In the genomic region with DNA sequence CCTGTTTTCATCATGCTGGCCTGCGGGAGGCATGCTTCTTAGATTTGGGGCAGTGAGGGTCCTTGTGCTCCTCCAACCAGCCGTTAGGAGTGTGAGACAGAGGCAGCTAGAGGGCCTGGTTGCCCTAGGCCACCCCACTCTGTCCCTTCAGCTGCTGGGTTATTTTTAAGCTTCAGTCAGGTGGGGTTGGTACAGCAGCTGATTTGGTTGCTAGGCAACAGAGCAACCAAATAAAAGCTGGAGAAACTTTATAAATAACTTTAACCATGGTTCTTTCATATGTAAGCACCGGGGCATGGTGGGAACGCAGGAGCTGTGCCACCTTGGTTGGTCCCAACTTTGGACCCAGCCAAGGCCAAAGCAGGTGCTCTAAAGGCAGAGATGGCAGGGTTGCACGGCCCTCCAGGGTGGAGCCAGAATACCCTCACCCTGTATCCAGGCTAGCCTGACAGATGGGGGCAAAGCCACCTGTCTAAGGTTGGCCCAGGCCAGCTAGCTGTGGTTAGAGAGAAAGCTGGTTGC, we compare ENCODE assay signal across 9 mouse cellular contexts. TPM values are rescaled to one million over a fixed set of nuclear protein-coding genes. Genes with fewer than 3 reads are reported as not detected.
DNase-seq lines count a peak whose midpoint lies in the region; ATAC-seq and TF ChIP-seq lines count a peak whose summit lies in the region.
"Had no signal": no experiment of that assay in that cellular context is flagged by ENCODE, and none has a peak within 500 bp of the region (broad histone marks: within the 10 kb centered on the region; RNA-seq: fewer than 3 reads in every experiment).

No protein-coding gene starts in this region.

- H3K36me3 ChIP-seq in forebrain, postnatal 0 days (ENCODE audit: insufficient read depth) = peaks cover 94% of the 10 kb centered on the region
- peaks cover 100% of the 10 kb centered on the region for H3K36me3 ChIP-seq in forebrain, embryonic 10.5 days (replicated peaks)

- 47% methylated on average over 5 of the region's 5 CpGs for WGBS in forebrain, postnatal 0 days
- WGBS in forebrain, embryonic 10.5 days = 75% methylated on average over 5 of the region's 5 CpGs
- 15% methylated on average over 5 of the region's 5 CpGs for WGBS in olfactory bulb, adult 2 months

- peak; percentile 12; the same call in 1 of the 2 replicates for TF ChIP-seq CTCF in forebrain, postnatal 0 days (IDR thresholded peaks at IDR 0.05; ENCODE audit: low read depth)
- no peak for TF ChIP-seq CTCF in olfactory bulb, adult 2 months (IDR thresholded peaks at IDR 0.05; ENCODE audit: insufficient read depth, low read depth, low read length)

- DNase-seq in forebrain, postnatal 0 days = peak; percentile 43
- no peak for DNase-seq in forebrain, embryonic 10.5 days (ENCODE audit: extremely low spot score, low spot score)
- peak; percentile 71 for DNase-seq in lung, postnatal 25 days (ENCODE audit: low spot score)
- no peak for DNase-seq in lung, postnatal 10 days
- DNase-seq in heart, adult 18-20 months = peak; percentile 69 to 85
- DNase-seq in liver = no peak
- DNase-seq in T-cell, adult 2 months (ENCODE audit: low spot score) = no peak

- peak; percentile 71 for ATAC-seq in forebrain, postnatal 0 days

- H3K4me3 ChIP-seq in forebrain, postnatal 0 days (ENCODE audit: low read depth, low read length) = no peak overlapping the region
- H3K4me3 ChIP-seq in forebrain, embryonic 10.5 days = no peak overlapping the region
- H3K4me3 ChIP-seq in olfactory bulb, adult 2 months (ENCODE audit: insufficient read depth, low read depth, low read length) = no peak overlapping the region
- H3K4me3 ChIP-seq: megakaryocyte, embryonic 14.5 days had no signal

- TF ChIP-seq POLR2A in olfactory bulb, adult 2 months (IDR thresholded peaks at IDR 0.05; ENCODE audit: insufficient read depth, low read depth, low read length) = no peak

- no peaks in the 10 kb centered on the region for H3K27me3 ChIP-seq in forebrain, postnatal 0 days (ENCODE audit: insufficient read depth, low read length)
- peaks cover 9% of the 10 kb centered on the region for H3K27me3 ChIP-seq in forebrain, embryonic 10.5 days (ENCODE audit: poor library complexity, severe bottlenecking)
- H3K27me3 ChIP-seq: megakaryocyte, embryonic 14.5 days had no signal

- no peak overlapping the region for H3K9ac ChIP-seq in forebrain, postnatal 0 days

- H3K4me2 ChIP-seq in forebrain, postnatal 0 days (ENCODE audit: low read depth) = no peak overlapping the region

- H3K9me3 ChIP-seq in forebrain, postnatal 0 days (ENCODE audit: low read length) = no peaks in the 10 kb centered on the region
- no peaks in the 10 kb centered on the region for H3K9me3 ChIP-seq in forebrain, embryonic 10.5 days
- H3K9me3 ChIP-seq: megakaryocyte, embryonic 14.5 days had no signal

- H3K27ac ChIP-seq in forebrain, postnatal 0 days (ENCODE audit: low read depth, low read length) = no peak overlapping the region
- H3K27ac ChIP-seq in forebrain, embryonic 10.5 days = no peak overlapping the region
- H3K27ac ChIP-seq in olfactory bulb, adult 2 months (ENCODE audit: insufficient read depth, low read depth, low read length) = peak overlapping the region; percentile 73

- no peaks in the 10 kb centered on the region for H3K4me1 ChIP-seq in forebrain, postnatal 0 days (ENCODE audit: insufficient read depth)
- peaks cover 18% of the 10 kb centered on the region for H3K4me1 ChIP-seq in forebrain, embryonic 10.5 days
- peaks cover 52% of the 10 kb centered on the region for H3K4me1 ChIP-seq in olfactory bulb, adult 2 months (ENCODE audit: control insufficient read depth, insufficient read depth, low read length)

RNA-seq across cellular contexts. Expression of a gene that starts 18.4 kb away (rescaled TPM):
- 105 and 115 TPM in 2 replicates for total RNA-seq in forebrain, postnatal 0 days (2014; rRNA removed)
- 63.6 and 71.1 TPM in 2 replicates for polyA plus RNA-seq in forebrain, postnatal 0 days (2015; fragmentation: Nextera tagmentation; extraction: Ambion mirVana)
- polyA plus RNA-seq in forebrain, embryonic 10.5 days (2016; fragmentation: Nextera tagmentation; extraction: Ambion mirVana) = 45.6 and 47.1 TPM in 2 replicates
- total RNA-seq in heart, adult 18-20 months (2021) = 100 to 1,000 TPM; 240 to 249 TPM
- 379 TPM in 1 of 2 replicates, not detected in the other for polyA plus RNA-seq in olfactory bulb, adult 2 months (2012; ENCODE audit: insufficient read depth, insufficient read length, low replicate concordance, missing spikeins)

RNA-seq across cellular contexts. Expression of a gene that starts 24.3 kb away (rescaled TPM):
- 143 TPM in 2 replicates for total RNA-seq in forebrain, postnatal 0 days (2014; rRNA removed)
- 199 and 202 TPM in 2 replicates for polyA plus RNA-seq in forebrain, postnatal 0 days (2015; fragmentation: Nextera tagmentation; extraction: Ambion mirVana)
- 84.8 and 86.8 TPM in 2 replicates for polyA plus RNA-seq in forebrain, embryonic 10.5 days (2016; fragmentation: Nextera tagmentation; extraction: Ambion mirVana)
- total RNA-seq in heart, adult 18-20 months (2021) = 10 to 100 TPM; 46.2 to 56.9 TPM
- 342 TPM in 1 of 2 replicates, not detected in the other for polyA plus RNA-seq in olfactory bulb, adult 2 months (2012; ENCODE audit: insufficient read depth, insufficient read length, low replicate concordance, missing spikeins)

RNA-seq across cellular contexts. Expression of a gene that starts 35.2 kb away (rescaled TPM):
- total RNA-seq in forebrain, postnatal 0 days (2014; rRNA removed) = 113 and 165 TPM in 2 replicates
- polyA plus RNA-seq in forebrain, postnatal 0 days (2015; fragmentation: Nextera tagmentation; extraction: Ambion mirVana) = 92.4 and 111 TPM in 2 replicates
- polyA plus RNA-seq in forebrain, embryonic 10.5 days (2016; fragmentation: Nextera tagmentation; extraction: Ambion mirVana) = 251 and 256 TPM in 2 replicates
- total RNA-seq in heart, adult 18-20 months (2021) = 100 to 1,000 TPM in 1 of 2 experiments, 10 to 100 TPM in 1; 86.5 to 116 TPM
- polyA plus RNA-seq in olfactory bulb, adult 2 months (2012; ENCODE audit: insufficient read depth, insufficient read length, low replicate concordance, missing spikeins) = 165 and 783 TPM in 2 replicates

RNA-seq across cellular contexts. Expression of a gene that starts 48.8 kb away (rescaled TPM):
- 6.5 and 11.6 TPM in 2 replicates for total RNA-seq in forebrain, postnatal 0 days (2014; rRNA removed)
- 2.5 and 3.0 TPM in 2 replicates for polyA plus RNA-seq in forebrain, postnatal 0 days (2015; fragmentation: Nextera tagmentation; extraction: Ambion mirVana)
- polyA plus RNA-seq in forebrain, embryonic 10.5 days (2016; fragmentation: Nextera tagmentation; extraction: Ambion mirVana) = 5.9 and 6.8 TPM in 2 replicates
- under 1 TPM; 0.52 to 0.95 TPM for total RNA-seq in heart, adult 18-20 months (2021)
- not detected in 2 replicates for polyA plus RNA-seq in olfactory bulb, adult 2 months (2012; ENCODE audit: insufficient read depth, insufficient read length, low replicate concordance, missing spikeins)

Comparison
In these comparisons a context has a peak if more than half of its experiments do, and no peak if none do; other contexts are left out.
1. DNase-seq: peak in forebrain, postnatal 0 days (single experiment), lung, postnatal 25 days (single experiment) and heart, adult 18-20 months (2 of 2); none in forebrain, embryonic 10.5 days (single experiment), lung, postnatal 10 days (single experiment), liver (single experiment) and T-cell, adult 2 months (single experiment).